Mouse (Mus musculus): ENCODE data around the gene Acot5.
"Not testable (repeated sequence)": the region's sequence is repeated elsewhere in the genome, so short reads cannot be mapped to it uniquely, and the experiment has no call there.

GRCm38 (mm10) chr12:84033302-84033701 lies 35.8 kb upstream of the Acot5 start:
- not testable (repeated sequence) for TF ChIP-seq CTCF (IDR thresholded peaks at IDR 0.05; ENCODE audit: borderline replicate concordance, insufficient read depth, low read length); POLR2A (IDR thresholded peaks at IDR 0.05; ENCODE audit: low read depth, low read length)

Measured in embryonic fibroblast, embryonic 13.5 days (primary cell).